Mouse (Mus musculus) G1E (cell line): ENCODE results near the gene Rwdd2b. TPM values are rescaled to one million over a fixed set of nuclear protein-coding genes. Genes with fewer than 3 reads are reported as not detected.

Source experiments
- ATAC-seq: 2 replicates; pipeline ENCODE4 v1.8.0; 2016; ENCODE audit warnings: mild to moderate bottlenecking; ENCODE audit not compliant: insufficient number of reproducible peaks, poor library complexity, low FRiP score, severe bottlenecking; ENCODE audit errors: extremely low read depth
- DNase-seq: peaks from one replicate; pipeline ENCODE4 v3.0.0; 2012; ENCODE audit warnings: low spot score
- H3K27me3 ChIP-seq: 2 replicates; pipeline ENCODE4 v1.6.1; 2012; ENCODE audit warnings: mild to moderate bottlenecking, low read length, inconsistent platforms; ENCODE audit not compliant: insufficient read depth
- H3K36me3 ChIP-seq: replicated peaks from 2 replicates; pipeline ENCODE3; 2012; ENCODE audit warnings: mild to moderate bottlenecking, inconsistent platforms
- H3K4me1 ChIP-seq: 2 replicates; pipeline ENCODE4 v1.6.1; 2012; ENCODE audit warnings: low read depth, low read length, inconsistent platforms, mixed read lengths; ENCODE audit not compliant: insufficient read depth
- H3K4me3 ChIP-seq: 2 replicates; pipeline ENCODE4 v1.5.1; 2012; ENCODE audit warnings: low read depth, mild to moderate bottlenecking, inconsistent platforms, low read length, moderate library complexity, mixed read lengths
- H3K9me3 ChIP-seq: replicated peaks from 2 replicates; pipeline ENCODE4 v1.6.1; 2012; ENCODE audit warnings: inconsistent platforms
- CTCF ChIP-seq: IDR thresholded peaks from 2 replicates; pipeline ENCODE4 v1.5.1; 2012; ENCODE audit warnings: low read depth, low read length, inconsistent platforms, mixed read lengths
- GATA1 ChIP-seq: IDR thresholded peaks from 2 replicates; pipeline ENCODE4 v1.6.1; 2012; ENCODE audit warnings: borderline replicate concordance, low read length, inconsistent platforms, mixed read lengths
- GATA2 ChIP-seq: IDR thresholded peaks from 2 replicates; pipeline ENCODE4 v1.6.1; 2012; ENCODE audit warnings: low read depth, low read length, inconsistent platforms, borderline replicate concordance
- POLR2AphosphoS5 ChIP-seq: IDR thresholded peaks from 2 replicates; pipeline ENCODE4 v1.6.1; 2012; ENCODE audit warnings: low read depth, low read length, inconsistent platforms; ENCODE audit not compliant: insufficient replicate concordance
- TAL1 ChIP-seq: conservative IDR thresholded peaks from 2 replicates; pipeline ENCODE4 v1.6.1; 2012; ENCODE audit warnings: low read depth, low read length, inconsistent platforms, mixed read lengths
- polyA plus RNA-seq: library from polyadenylated mRNA; stranded (reverse); fragments of >175 nt; gene quantifications from 2 replicates; pipeline ENCODE4 v1.2.3, GENCODE M21; 2012
- total RNA-seq, 2 experiments: library from RNA; stranded (forward) in 1 of 2; stranded (reverse) in 1 of 2; fragments of 200-1000 nt in 1 of 2; fragments of >200 nt in 1 of 2; fragmentation: Nextera tagmentation in 1 of 2; gene quantifications; 2 replicates each; pipeline ENCODE4 v1.2.3; 2014 to 2017

The Rwdd2b gene
- total RNA-seq (2014; fragmentation: Nextera tagmentation) (2.6 and 3.0 TPM in 2 replicates), total RNA-seq (2017) (9.9 and 12.3 TPM in 2 replicates), polyA plus RNA-seq (1.3 and 1.8 TPM in 2 replicates)

GRCm38 (mm10) chr16:87440184-87440686 lies at the start of gene Rwdd2b:
Gene Rwdd2b (minus strand): TSS chr16:87440573.
- peaks cover 31% of the 10 kb centered on the region for H3K4me1 ChIP-seq
- H3K4me3 ChIP-seq = peak within 1 kb of the TSS; percentile 82
- TF ChIP-seq TAL1 (no peak), GATA1 (no peak)
- peak; percentile 90 for ATAC-seq
- DNase-seq = peak; percentile 92
- no peaks in the 10 kb centered on the region for H3K9me3 ChIP-seq
- no peaks in the 10 kb centered on the region for H3K27me3 ChIP-seq
- H3K36me3 ChIP-seq = peaks cover 28% of the 10 kb centered on the region

GRCm38 (mm10) chr16:87488605-87489004 lies 48.2 kb upstream of the Rwdd2b start:
- Histone ChIP-seq H3K36me3 (peaks cover 92% of the 10 kb centered on the region), H3K9me3 (no peaks in the 10 kb centered on the region), H3K4me1 (peaks cover 17% of the 10 kb centered on the region), H3K27me3 (no peaks in the 10 kb centered on the region), H3K4me3 (no peak overlapping the region)
- ATAC-seq = no peak
- TF ChIP-seq CTCF (no peak), TAL1 (no peak), POLR2AphosphoS5 (no peak), GATA1 (no peak), GATA2 (no peak)
- no peak for DNase-seq

GRCm38 (mm10) chr16:87486739-87487138 lies 46.4 kb upstream of the Rwdd2b start:
- no peak overlapping the region for H3K4me3 ChIP-seq
- peaks cover 95% of the 10 kb centered on the region for H3K36me3 ChIP-seq
- H3K9me3 ChIP-seq = no peaks in the 10 kb centered on the region
- peaks cover 12% of the 10 kb centered on the region for H3K4me1 ChIP-seq
- ATAC-seq = no peak
- no peak for DNase-seq
- H3K27me3 ChIP-seq = no peaks in the 10 kb centered on the region
- TF ChIP-seq TAL1 = no peak
- no peak for TF ChIP-seq GATA1
- no peak for TF ChIP-seq POLR2AphosphoS5
- TF ChIP-seq CTCF = no peak
- no peak for TF ChIP-seq GATA2

DNA sequence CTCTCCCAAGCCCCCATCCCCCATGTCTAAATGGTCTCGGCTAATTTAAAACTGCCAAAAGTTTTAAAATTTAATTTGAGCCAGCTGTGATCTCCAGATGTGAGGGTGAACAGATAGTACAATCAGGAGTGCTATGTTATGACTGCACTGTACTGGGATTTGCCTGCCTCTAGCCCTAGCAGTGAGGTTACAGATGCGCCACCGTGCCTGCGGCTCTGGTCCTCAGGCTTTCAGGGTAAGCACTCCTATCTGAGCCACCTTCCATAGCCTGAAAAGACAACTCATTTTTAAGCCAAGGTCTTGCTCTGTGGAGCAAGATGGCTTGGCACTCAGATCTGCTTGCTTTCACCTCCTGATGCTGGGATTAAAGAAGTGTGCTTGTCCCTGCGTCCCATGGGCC lies 44.0 kb upstream of the Rwdd2b start:
- H3K9me3 ChIP-seq = no peaks in the 10 kb centered on the region
- peaks cover 90% of the 10 kb centered on the region for H3K36me3 ChIP-seq
- H3K4me1 ChIP-seq = peaks cover 11% of the 10 kb centered on the region
- TF ChIP-seq POLR2AphosphoS5 (no peak), TAL1 (no peak), GATA1 (no peak), GATA2 (no peak), CTCF (no peak)
- ATAC-seq (no peak), DNase-seq (no peak)
- H3K27me3 ChIP-seq = no peaks in the 10 kb centered on the region
- H3K4me3 ChIP-seq = no peak overlapping the region

DNA sequence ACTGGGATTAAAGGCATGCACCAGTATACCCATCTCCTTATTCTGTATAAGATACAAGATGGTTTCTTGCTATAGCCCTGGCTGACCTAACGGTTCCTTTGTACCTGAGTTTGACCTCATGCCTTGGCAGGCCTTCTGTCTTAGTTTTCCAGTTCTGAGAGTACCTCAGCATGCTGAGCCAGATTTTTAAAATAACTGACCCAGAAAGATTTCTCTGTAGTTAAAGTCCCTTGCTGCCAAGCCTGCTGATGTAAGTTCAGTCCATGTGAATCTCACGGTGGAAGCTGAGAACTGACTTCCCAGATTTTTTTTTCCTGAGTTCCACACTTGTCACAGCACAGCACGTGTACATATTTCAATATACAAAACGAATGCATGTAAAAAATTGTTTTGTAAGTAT lies 30.2 kb upstream of the Rwdd2b start:
- H3K36me3 ChIP-seq = peaks cover 88% of the 10 kb centered on the region
- no peak overlapping the region for H3K4me3 ChIP-seq
- no peak for TF ChIP-seq GATA2
- no peak for TF ChIP-seq POLR2AphosphoS5
- no peak for TF ChIP-seq GATA1
- no peak for TF ChIP-seq TAL1
- no peak for TF ChIP-seq CTCF
- H3K9me3 ChIP-seq = no peaks in the 10 kb centered on the region
- no peaks in the 10 kb centered on the region for H3K27me3 ChIP-seq
- ATAC-seq (no peak), DNase-seq (no peak)
- H3K4me1 ChIP-seq = no peaks in the 10 kb centered on the region

GRCm38 (mm10) chr16:87458752-87459151 lies 18.4 kb upstream of the Rwdd2b start:
- Histone ChIP-seq H3K27me3 (no peaks in the 10 kb centered on the region), H3K4me3 (no peak overlapping the region), H3K36me3 (peaks cover 60% of the 10 kb centered on the region), H3K9me3 (no peaks in the 10 kb centered on the region), H3K4me1 (peaks cover 23% of the 10 kb centered on the region)
- ATAC-seq (no peak), DNase-seq (no peak)
- TF ChIP-seq GATA1 (no peak), TAL1 (no peak), POLR2AphosphoS5 (no peak), GATA2 (no peak), CTCF (no peak)
